Mouse (Mus musculus): ENCODE data around the gene Tnfrsf12a. TPM values are rescaled to one million over a fixed set of nuclear protein-coding genes. Genes with fewer than 3 reads are reported as not detected.

Gene Tnfrsf12a
- total RNA-seq, 1 experiment, result 138 TPM

DNA sequence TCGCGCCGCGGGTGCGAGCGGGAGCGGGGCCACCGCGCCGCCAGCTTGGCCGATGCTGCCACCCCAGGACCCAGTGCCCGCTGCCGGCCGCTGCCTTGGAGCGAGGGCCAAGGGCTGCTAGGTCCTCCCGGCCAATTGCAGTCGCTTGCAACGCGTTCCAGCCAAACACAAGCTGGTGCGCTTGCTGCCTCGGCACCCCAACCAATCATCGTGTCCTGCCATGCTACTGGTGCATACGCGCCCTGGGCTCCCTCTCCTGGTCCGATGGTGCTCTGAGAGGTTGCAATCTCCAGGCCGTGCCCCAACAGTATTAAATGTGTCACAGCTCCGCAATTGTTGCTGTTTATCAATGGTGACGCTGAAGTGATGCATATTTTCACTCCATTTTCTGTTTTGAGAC is 22.8 kb upstream of the Tnfrsf12a start:
- Histone ChIP-seq H3K36me3 (ENCODE audit: control insufficient read depth, insufficient read depth, low read length, poor library complexity, severe bottlenecking) (no peaks in the 10 kb centered on the region), H3K9me3 (ENCODE audit: control insufficient read depth, insufficient read depth, low read depth, low read length) (no peaks in the 10 kb centered on the region), H3K4me3 (ENCODE audit: insufficient read depth in 1 of 2, low read depth in 1 of 2, low read length in 2 of 2, poor library complexity in 1 of 2, severe bottlenecking in 1 of 2) (peak overlapping the region; percentile 75 to 88), H3K4me1 (ENCODE audit: control insufficient read depth in 2 of 2, insufficient read depth in 2 of 2, low read length in 2 of 2, poor library complexity in 1 of 2) (peaks cover 0 to 22% of the 10 kb centered on the region in 2 experiments; a peak in 2 of 4 replicates), H3K27ac (ENCODE audit: insufficient read depth, low read depth, low read length, poor library complexity, severe bottlenecking) (no peak overlapping the region), H3K9ac (ENCODE audit: insufficient read depth, low read depth, low read length, poor library complexity, severe bottlenecking) (peak overlapping the region; percentile 70)
- TF ChIP-seq CHD2 (IDR thresholded peaks at IDR 0.05; ENCODE audit: low read depth, low read length), result peak; percentile 76
- TF ChIP-seq HCFC1 (IDR thresholded peaks at IDR 0.05; ENCODE audit: borderline replicate concordance, insufficient read depth, low read length), result no peak
- in situ Hi-C loops (cut with MboI; ENCODE audit: low sequenced_read_pairs in 2 of 2, unreplicated experiment in 2 of 2), result no loop called here
- peak; percentile 82 for DNase-seq (ENCODE audit: low read depth, low spot score)

DNA sequence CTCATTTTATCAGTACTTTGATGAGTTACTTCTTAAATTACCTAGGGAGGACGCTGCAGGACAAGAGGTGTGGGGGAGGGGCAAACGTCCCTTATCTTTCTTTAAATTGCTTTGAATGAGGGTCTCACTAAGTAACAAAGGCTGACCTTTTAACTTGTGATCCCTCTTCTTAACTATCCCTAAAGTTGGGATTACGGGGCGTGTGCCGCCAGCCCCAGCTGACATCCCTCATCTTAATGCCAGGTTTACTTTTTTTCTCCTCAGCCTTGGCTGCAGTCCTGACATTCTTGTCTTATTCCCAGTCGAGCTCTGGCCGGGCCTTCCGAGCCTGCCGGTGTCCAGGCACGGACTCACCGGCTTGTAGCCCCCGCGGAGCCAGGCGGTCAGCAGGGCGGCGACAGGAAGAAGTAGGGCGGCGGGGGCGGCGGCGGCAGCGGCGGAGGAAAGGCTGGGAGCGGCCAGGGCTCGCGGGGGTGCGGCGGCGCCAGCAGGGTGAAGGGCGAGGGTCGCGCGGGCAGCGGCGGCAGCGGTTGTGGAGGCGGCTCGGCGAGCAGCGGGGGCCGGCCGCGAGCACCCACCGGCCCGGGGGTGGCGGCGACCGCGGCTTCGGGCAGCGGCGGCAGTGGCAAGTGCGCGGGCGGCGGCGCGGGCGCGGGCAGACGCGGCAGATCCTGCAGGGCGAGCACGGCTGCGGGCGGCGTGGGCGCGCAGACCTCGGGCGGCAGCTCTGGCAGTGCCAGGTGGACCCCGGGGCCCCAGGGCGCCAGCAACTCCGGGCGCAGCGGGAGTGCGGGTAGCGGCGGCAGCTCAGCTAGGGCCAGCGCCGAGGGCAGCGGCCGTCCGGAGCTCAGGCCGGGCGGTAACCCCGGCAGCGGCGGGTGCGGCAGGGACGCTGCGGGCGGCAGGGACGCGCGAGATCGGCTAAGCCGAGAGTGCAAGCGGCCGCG is 22.1 kb upstream of the Tnfrsf12a start:
- Histone ChIP-seq H3K36me3 (ENCODE audit: control insufficient read depth, insufficient read depth, low read length, poor library complexity, severe bottlenecking) (no peaks in the 10 kb centered on the region), H3K27ac (ENCODE audit: insufficient read depth, low read depth, low read length, poor library complexity, severe bottlenecking) (no peak overlapping the region), H3K9ac (ENCODE audit: insufficient read depth, low read depth, low read length, poor library complexity, severe bottlenecking) (peak overlapping the region; percentile 70), H3K4me3 (ENCODE audit: insufficient read depth in 1 of 2, low read depth in 1 of 2, low read length in 2 of 2, poor library complexity in 1 of 2, severe bottlenecking in 1 of 2) (peak overlapping the region; percentile 75 to 88), H3K4me1 (ENCODE audit: control insufficient read depth in 2 of 2, insufficient read depth in 2 of 2, low read length in 2 of 2, poor library complexity in 1 of 2) (peaks cover 0 to 25% of the 10 kb centered on the region in 2 experiments; a peak in 2 of 4 replicates), H3K9me3 (ENCODE audit: control insufficient read depth, insufficient read depth, low read depth, low read length) (no peaks in the 10 kb centered on the region)
- no peak for DNase-seq (ENCODE audit: low read depth, low spot score)
- TF ChIP-seq ZNF384 (IDR thresholded peaks at IDR 0.05; ENCODE audit: low read depth, low read length) (no peak), HCFC1 (IDR thresholded peaks at IDR 0.05; ENCODE audit: borderline replicate concordance, insufficient read depth, low read length) (no peak), CHD2 (IDR thresholded peaks at IDR 0.05; ENCODE audit: low read depth, low read length) (no peak), MAFK (IDR thresholded peaks at IDR 0.05; ENCODE audit: insufficient read depth, low read depth, low read length) (no peak), ZC3H11A (IDR thresholded peaks at IDR 0.05; ENCODE audit: borderline replicate concordance, low read depth, low read length) (no peak)
- in situ Hi-C loops (cut with MboI; ENCODE audit: low sequenced_read_pairs in 2 of 2, unreplicated experiment in 2 of 2), result no loop called here

- peak overlapping the region; percentile 53 for H3K27ac ChIP-seq (ENCODE audit: insufficient read depth, low read depth, low read length, poor library complexity, severe bottlenecking)
- peaks cover 2 to 27% of the 10 kb centered on the region in 2 experiments; a peak in 3 of 4 replicates for H3K4me1 ChIP-seq (ENCODE audit: control insufficient read depth in 2 of 2, insufficient read depth in 2 of 2, low read length in 2 of 2, poor library complexity in 1 of 2)
These were observed 18.5 kb upstream of the Tnfrsf12a start for GRCm38 (mm10) chr17:23695801-23696200.

GRCm38 (mm10) chr17:23694491-23694890 is 17.2 kb upstream of the Tnfrsf12a start:
- in situ Hi-C loops (cut with MboI; ENCODE audit: low sequenced_read_pairs in 2 of 2, unreplicated experiment in 2 of 2), result no loop called here
- no peak for TF ChIP-seq ZNF384 (IDR thresholded peaks at IDR 0.05; ENCODE audit: low read depth, low read length)
- TF ChIP-seq ZC3H11A (IDR thresholded peaks at IDR 0.05; ENCODE audit: borderline replicate concordance, low read depth, low read length), result no peak
- TF ChIP-seq MAFK (IDR thresholded peaks at IDR 0.05; ENCODE audit: insufficient read depth, low read depth, low read length), result no peak
- TF ChIP-seq HCFC1 (IDR thresholded peaks at IDR 0.05; ENCODE audit: borderline replicate concordance, insufficient read depth, low read length), result no peak
- no peak for TF ChIP-seq CHD2 (IDR thresholded peaks at IDR 0.05; ENCODE audit: low read depth, low read length)
- no peak for DNase-seq (ENCODE audit: low read depth, low spot score)
- Histone ChIP-seq H3K9ac (ENCODE audit: insufficient read depth, low read depth, low read length, poor library complexity, severe bottlenecking) (no peak overlapping the region), H3K27ac (ENCODE audit: insufficient read depth, low read depth, low read length, poor library complexity, severe bottlenecking) (peak overlapping the region; percentile 64; the same call in 1 of the 2 replicates), H3K9me3 (ENCODE audit: control insufficient read depth, insufficient read depth, low read depth, low read length) (no peaks in the 10 kb centered on the region), H3K4me3 (ENCODE audit: insufficient read depth in 1 of 2, low read depth in 1 of 2, low read length in 2 of 2, poor library complexity in 1 of 2, severe bottlenecking in 1 of 2) (no peak overlapping the region), H3K36me3 (ENCODE audit: control insufficient read depth, insufficient read depth, low read length, poor library complexity, severe bottlenecking) (no peaks in the 10 kb centered on the region), H3K4me1 (ENCODE audit: control insufficient read depth in 2 of 2, insufficient read depth in 2 of 2, low read length in 2 of 2, poor library complexity in 1 of 2) (peaks cover 2 to 27% of the 10 kb centered on the region in 2 experiments; a peak in 3 of 4 replicates)

More at GRCm38 (mm10) chr17:23695801-23696200, 18.5 kb upstream of the Tnfrsf12a start:
- no peak for DNase-seq (ENCODE audit: low read depth, low spot score)
- Histone ChIP-seq H3K4me3 (ENCODE audit: insufficient read depth in 1 of 2, low read depth in 1 of 2, low read length in 2 of 2, poor library complexity in 1 of 2, severe bottlenecking in 1 of 2) (no peak overlapping the region), H3K9ac (ENCODE audit: insufficient read depth, low read depth, low read length, poor library complexity, severe bottlenecking) (no peak overlapping the region), H3K36me3 (ENCODE audit: control insufficient read depth, insufficient read depth, low read length, poor library complexity, severe bottlenecking) (no peaks in the 10 kb centered on the region), H3K9me3 (ENCODE audit: control insufficient read depth, insufficient read depth, low read depth, low read length) (no peaks in the 10 kb centered on the region)
- in situ Hi-C loops (cut with MboI; ENCODE audit: low sequenced_read_pairs in 2 of 2, unreplicated experiment in 2 of 2), result no loop called here
- TF ChIP-seq ZNF384 (IDR thresholded peaks at IDR 0.05; ENCODE audit: low read depth, low read length), result no peak
- no peak for TF ChIP-seq MAFK (IDR thresholded peaks at IDR 0.05; ENCODE audit: insufficient read depth, low read depth, low read length)
- TF ChIP-seq CHD2 (IDR thresholded peaks at IDR 0.05; ENCODE audit: low read depth, low read length), result no peak
- no peak for TF ChIP-seq HCFC1 (IDR thresholded peaks at IDR 0.05; ENCODE audit: borderline replicate concordance, insufficient read depth, low read length)
- no peak for TF ChIP-seq ZC3H11A (IDR thresholded peaks at IDR 0.05; ENCODE audit: borderline replicate concordance, low read depth, low read length)

All from ES-E14 (cell line).